ENCODE assay signal across 8 mouse cellular contexts in the genomic region with DNA sequence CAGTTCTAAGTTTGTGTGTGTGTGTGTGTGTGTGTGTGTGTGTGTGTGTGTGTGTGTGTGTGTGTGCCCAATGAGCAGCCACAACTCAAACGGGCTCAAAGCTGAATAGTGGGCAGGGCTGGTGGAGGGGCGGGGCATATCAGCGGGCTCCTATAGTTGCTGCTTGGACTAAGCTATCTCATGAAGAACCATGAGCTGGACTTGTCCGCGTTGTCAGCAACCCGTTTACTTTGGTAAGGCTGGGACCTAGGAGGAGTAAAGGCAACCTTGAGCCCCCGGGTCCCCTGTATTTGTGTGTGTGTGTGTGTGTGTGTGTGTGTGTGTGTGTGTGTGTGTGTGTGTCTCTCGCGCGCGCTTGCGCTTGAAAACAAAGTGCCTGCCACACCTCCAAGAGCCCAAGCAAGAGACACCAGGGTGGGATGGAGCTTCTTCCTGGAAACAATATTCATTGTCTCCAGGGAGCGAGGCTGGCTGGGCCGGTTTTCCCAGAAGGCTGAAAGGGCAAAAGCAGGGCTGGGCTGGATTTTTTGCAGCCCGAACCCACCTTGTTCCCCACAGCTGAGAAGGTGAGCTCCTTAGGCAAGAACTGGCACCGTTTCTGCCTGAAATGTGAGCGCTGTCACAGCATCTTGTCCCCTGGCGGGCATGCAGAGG. TPM values are rescaled to one million over a fixed set of nuclear protein-coding genes. Genes with fewer than 3 reads are reported as not detected.
DNase-seq lines count a peak whose midpoint lies in the region; ATAC-seq lines count a peak whose summit lies in the region.

A gene (plus strand): TSS at position 166 of the 654 bp plus-strand sequence.

- H3K27me3 ChIP-seq in heart, embryonic 12.5 days (replicated peaks), result peaks cover 21% of the 10 kb centered on the region
- H3K27me3 ChIP-seq in hindbrain, embryonic 14.5 days (ENCODE audit: control insufficient read depth, insufficient read depth, low read length), result no peaks in the 10 kb centered on the region

- no peaks in the 10 kb centered on the region for H3K9me3 ChIP-seq in heart, embryonic 12.5 days (replicated peaks)
- H3K9me3 ChIP-seq in hindbrain, embryonic 14.5 days (ENCODE audit: control insufficient read depth, low read length), result no peaks in the 10 kb centered on the region

- WGBS in heart, embryonic 12.5 days, result 11% methylated on average over 18 of the region's 18 CpGs
- WGBS in hindbrain, embryonic 14.5 days, result 11% methylated on average over 18 of the region's 18 CpGs

- intact Hi-C loops in heart, postnatal 14 days (cut with DNase I), result no loop called here

- DNase-seq in heart, postnatal 14 days, result no peak
- DNase-seq in adrenal gland, postnatal 10 days, result peak; percentile 57
- DNase-seq in hindbrain, embryonic 14.5 days (ENCODE audit: low spot score), result no peak
- DNase-seq in cerebellum, postnatal 36 days, result no peak
- no peak for DNase-seq in layer of hippocampus, adult 9-11 months
- no peak for DNase-seq in MN1 (ENCODE audit: low spot score)

- H3K4me3 ChIP-seq in heart, embryonic 12.5 days, result peak within 1 kb of the TSS; percentile 33
- no peak within 1 kb of the TSS for H3K4me3 ChIP-seq in hindbrain, embryonic 14.5 days (replicated peaks; ENCODE audit: low read length)

- peaks cover 20% of the 10 kb centered on the region for H3K4me1 ChIP-seq in heart, embryonic 12.5 days (replicated peaks)
- no peaks in the 10 kb centered on the region; the same call in 1 of the 2 replicates for H3K4me1 ChIP-seq in hindbrain, embryonic 14.5 days (replicated peaks; ENCODE audit: control insufficient read depth, insufficient read depth, low read length)

- H3K27ac ChIP-seq in heart, embryonic 12.5 days (ENCODE audit: poor library complexity, severe bottlenecking), result no peak within 1 kb of the TSS
- H3K27ac ChIP-seq in hindbrain, embryonic 14.5 days, result no peak within 1 kb of the TSS

- H3K36me3 ChIP-seq in heart, embryonic 12.5 days, result no peaks in the 10 kb centered on the region
- H3K36me3 ChIP-seq in hindbrain, embryonic 14.5 days (replicated peaks; ENCODE audit: control insufficient read depth, insufficient read depth), result no peaks in the 10 kb centered on the region; the same call in 1 of the 2 replicates

- peak within 1 kb of the TSS; percentile 60 for H3K4me2 ChIP-seq in heart, embryonic 12.5 days
- peak within 1 kb of the TSS; percentile 36 for H3K4me2 ChIP-seq in hindbrain, embryonic 14.5 days (replicated peaks)

- ATAC-seq in heart, embryonic 12.5 days (ENCODE audit: insufficient number of reproducible peaks, low FRiP score), result peak; percentile 37; the same call in 1 of the 2 replicates
- ATAC-seq in hindbrain, embryonic 14.5 days (ENCODE audit: low FRiP score), result no peak
- ATAC-seq in megakaryocyte progenitor cell, adult 5-6 weeks (replicated peaks; ENCODE audit: poor library complexity), result peak; percentile 48; the same call in 1 of the 2 replicates

- peak within 1 kb of the TSS; percentile 53; the same call in 1 of the 2 replicates for H3K9ac ChIP-seq in heart, embryonic 12.5 days
- H3K9ac ChIP-seq in hindbrain, embryonic 14.5 days, result no peak within 1 kb of the TSS

RNA-seq across cellular contexts. Expression of the gene that starts here (rescaled TPM):
- polyA plus RNA-seq in heart, embryonic 12.5 days (2016; fragmentation: Nextera tagmentation; extraction: Ambion mirVana), result 0.27 and 1.0 TPM in 2 replicates
- total RNA-seq in heart, postnatal 14 days (2021), result 1 to 10 TPM in 1 of 2 experiments, under 1 TPM in 1; 0.79 to 2.3 TPM
- total RNA-seq in adrenal gland, postnatal 10 days (2021), result under 1 TPM; 0.39 to 1.00 TPM
- 1.4 and 2.2 TPM in 2 replicates for polyA plus RNA-seq in hindbrain, embryonic 14.5 days (2014; fragmentation: Nextera tagmentation; extraction: Ambion mirVana)
- not detected in 2 replicates for total RNA-seq in megakaryocyte progenitor cell, adult 5-6 weeks (2015)
- total RNA-seq in megakaryocyte progenitor cell, adult 5-6 weeks (2017), result not detected in 2 replicates

Comparison
In these comparisons a context has a peak if more than half of its experiments do, and no peak if none do; other contexts are left out.
1. Peak in DNase-seq in adrenal gland, postnatal 10 days; RNA of the gene not detected or under 1 TPM.
2. Peak in ATAC-seq in megakaryocyte progenitor cell, adult 5-6 weeks; RNA of the gene not detected or under 1 TPM.